Mouse (Mus musculus): ENCODE results near the gene Pip4k2a.

Pip4k2a gene

GRCm38 (mm10) chr2:18833024-18833590 lies 164.8 kb downstream of the Pip4k2a start:
- DNase-seq (ENCODE audit: low read depth) = no peak

- DNase-seq (ENCODE audit: low read depth) = no peak
Measured at GRCm38 (mm10) chr2:18831031-18831774, 166.7 kb downstream of the Pip4k2a start.

GRCm38 (mm10) chr2:18822711-18823110 lies 175.2 kb downstream of the Pip4k2a start:
- DNase-seq (ENCODE audit: low read depth) = no peak

- DNase-seq (ENCODE audit: low read depth) = peak; percentile 59
Measured at GRCm38 (mm10) chr2:18821451-18822379, 176.2 kb downstream of the Pip4k2a start.

- DNase-seq (ENCODE audit: low read depth) = peak; percentile 32
Measured at GRCm38 (mm10) chr2:18819520-18819919, 178.4 kb downstream of the Pip4k2a start.

GRCm38 (mm10) chr2:18816036-18816435 lies 181.9 kb downstream of the Pip4k2a start:
- no peak for DNase-seq (ENCODE audit: low read depth)

GRCm38 (mm10) chr2:18815336-18815965 lies 182.5 kb downstream of the Pip4k2a start:
- DNase-seq (ENCODE audit: low read depth) = no peak

- DNase-seq (ENCODE audit: low read depth) = no peak
Measured at GRCm38 (mm10) chr2:18814447-18814804, 183.5 kb downstream of the Pip4k2a start.

- no peak for DNase-seq (ENCODE audit: low read depth)
Measured at GRCm38 (mm10) chr2:18813683-18814446, 184.1 kb downstream of the Pip4k2a start.

- no peak for DNase-seq (ENCODE audit: low read depth)
Measured at GRCm38 (mm10) chr2:18807961-18808360, 190.0 kb downstream of the Pip4k2a start.

GRCm38 (mm10) chr2:18801281-18801862 lies 196.6 kb downstream of the Pip4k2a start:
- DNase-seq (ENCODE audit: low read depth) = no peak

GRCm38 (mm10) chr2:18800646-18801251 lies 197.2 kb downstream of the Pip4k2a start:
- DNase-seq (ENCODE audit: low read depth) = no peak

GRCm38 (mm10) chr2:18799966-18800645 lies 197.8 kb downstream of the Pip4k2a start:
- DNase-seq (ENCODE audit: low read depth) = no peak

- DNase-seq (ENCODE audit: low read depth) = no peak
Measured at GRCm38 (mm10) chr2:18799265-18799965, 198.5 kb downstream of the Pip4k2a start.

GRCm38 (mm10) chr2:18797776-18798175 lies 200.2 kb downstream of the Pip4k2a start:
- DNase-seq (ENCODE audit: low read depth) = no peak

- peak; percentile 9 for DNase-seq (ENCODE audit: low read depth)
Measured at GRCm38 (mm10) chr2:18794261-18794660, 203.7 kb downstream of the Pip4k2a start.
